Mouse (Mus musculus) T-cell, adult 2 months (primary cell): ENCODE results near the gene Coch.
"Not testable (repeated sequence)": the region's sequence is repeated elsewhere in the genome, so short reads cannot be mapped to it uniquely, and the experiment has no call there.

Experiments used
- DNase-seq: peaks from one replicate; pipeline ENCODE4 v3.0.0; 2022; ENCODE audit warnings: low spot score

Coch gene

DNA sequence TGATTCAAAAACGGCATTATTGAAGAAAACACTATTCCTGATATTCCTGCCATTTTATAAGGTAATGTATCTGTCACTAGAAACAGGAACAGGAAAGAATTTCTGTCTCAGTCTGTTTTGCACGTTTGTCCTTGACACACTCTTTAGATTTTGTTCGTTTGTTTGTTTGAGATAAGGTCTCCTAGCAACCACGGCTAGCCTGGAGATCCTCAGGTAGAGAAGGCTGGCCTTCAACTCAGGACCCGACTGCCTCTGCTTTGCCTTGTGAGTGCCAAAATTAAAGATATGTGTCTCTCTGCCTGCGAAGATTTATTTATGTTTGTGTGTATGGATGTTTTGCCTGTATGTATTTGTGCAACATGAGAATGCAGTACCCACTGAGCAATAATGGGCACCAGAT is 48.7 kb downstream of the Coch start:
- DNase-seq, result peak; percentile 9

DNA sequence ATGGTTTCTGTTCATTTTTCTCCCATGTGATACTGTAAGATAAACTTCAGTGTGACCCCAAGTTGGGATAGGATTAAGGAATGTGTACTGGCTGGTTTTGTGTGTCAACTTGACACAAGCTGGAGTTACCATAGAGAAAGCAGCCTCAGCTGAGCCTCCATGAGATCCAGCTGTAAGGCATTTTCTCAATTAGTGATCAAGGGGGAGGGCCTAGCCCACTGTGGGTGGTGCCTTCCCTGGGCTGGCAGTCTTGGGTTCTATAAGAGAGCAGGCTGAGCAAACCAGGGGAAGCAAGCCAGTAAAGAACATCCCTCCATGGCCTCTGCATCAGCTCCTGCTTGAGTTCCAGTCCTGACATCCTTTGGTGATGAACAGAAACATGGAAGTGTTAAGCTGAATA is 56.3 kb downstream of the Coch start:
- not testable (repeated sequence) for DNase-seq
